Mouse (Mus musculus): ENCODE measurements around the gene Rsg1.

Rsg1 gene

DNA sequence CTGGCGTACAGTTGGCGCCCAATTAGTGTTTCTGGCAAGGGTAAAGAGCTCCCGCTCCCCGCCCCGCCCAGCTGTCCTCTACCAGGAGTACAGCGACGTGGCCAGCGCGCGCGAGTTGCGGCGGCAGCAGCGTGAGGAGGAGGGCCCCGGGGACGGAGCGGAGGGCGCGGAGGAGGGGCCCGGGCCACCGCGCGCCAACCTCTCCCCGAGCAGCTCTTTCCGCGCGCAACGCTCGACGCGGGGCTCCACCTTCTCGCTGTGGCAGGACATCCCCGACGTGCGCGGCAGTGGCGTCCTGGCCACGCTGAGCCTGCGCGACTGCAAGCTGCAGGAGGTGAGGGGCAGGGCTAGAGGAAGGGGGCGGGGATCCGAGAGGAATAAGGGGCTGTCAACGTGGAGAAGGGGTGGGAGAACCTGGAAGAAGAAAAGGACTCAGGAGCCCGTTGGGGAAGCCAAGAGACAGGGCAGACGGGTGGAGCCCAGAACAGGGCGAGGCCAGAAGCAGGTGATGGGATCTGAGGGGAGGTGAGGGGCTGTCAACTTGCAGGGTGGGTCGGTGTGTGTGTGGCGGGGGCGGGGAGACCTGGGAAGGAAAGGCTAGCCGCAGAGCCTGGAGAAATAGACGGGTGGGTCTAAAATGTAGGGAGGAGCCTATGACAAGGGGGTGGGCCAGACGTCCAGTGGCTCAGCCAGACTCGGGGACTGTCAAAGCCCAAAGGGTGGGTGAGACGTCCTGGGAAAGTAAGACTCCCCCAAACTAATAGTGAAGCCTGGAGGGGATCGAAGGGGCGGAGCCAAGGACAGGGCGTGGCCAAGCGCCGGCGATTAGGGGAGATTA lies 34.2 kb downstream of the Rsg1 start:
- DNase-seq (ENCODE audit: low spot score in 2 of 2), result no peak

DNA sequence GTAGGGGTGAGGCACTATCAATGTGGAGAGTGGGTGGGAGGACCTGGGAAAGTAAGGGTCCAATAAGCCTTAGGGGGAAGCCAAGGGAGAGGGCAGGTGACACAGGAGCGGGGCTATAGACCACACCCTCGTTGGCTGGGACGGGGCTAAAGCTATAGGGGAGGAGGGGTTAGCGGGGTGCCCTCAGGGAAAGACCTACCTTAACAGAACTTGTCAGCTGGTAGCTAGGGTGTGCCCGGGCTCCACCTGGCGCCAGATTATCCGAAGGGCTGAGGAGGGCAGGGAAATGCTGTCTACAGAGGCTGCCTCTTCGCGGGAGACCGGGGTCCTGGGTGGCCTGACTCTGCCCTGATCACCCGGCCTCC lies 34.8 kb downstream of the Rsg1 start:
- no peak for DNase-seq (ENCODE audit: low spot score in 2 of 2)

DNA sequence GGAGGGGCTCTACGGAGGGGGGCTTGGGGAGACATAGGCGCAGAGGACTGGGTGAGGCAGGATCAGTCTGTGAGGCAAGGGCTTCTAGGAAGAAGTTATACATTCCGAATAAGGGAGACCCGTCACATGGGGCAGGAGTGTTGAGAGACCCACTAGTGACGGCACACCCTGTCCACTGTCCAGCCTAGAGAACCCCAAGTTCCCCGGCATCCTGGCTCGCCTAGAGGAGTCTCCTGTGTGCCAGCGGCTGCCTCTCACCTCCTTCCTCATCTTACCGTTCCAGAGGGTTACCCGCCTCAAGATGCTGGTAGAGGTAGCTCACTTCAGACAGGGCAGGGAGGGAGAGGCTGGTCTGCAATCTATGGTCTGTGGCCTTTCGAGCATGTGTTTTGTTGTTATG lies 35.6 kb downstream of the Rsg1 start:
- DNase-seq (ENCODE audit: low spot score in 2 of 2), result no peak

- no peak for DNase-seq (ENCODE audit: low spot score in 2 of 2)
These were observed 37.3 kb downstream of the Rsg1 start for GRCm38 (mm10) chr4:141251071-141251470.

DNA sequence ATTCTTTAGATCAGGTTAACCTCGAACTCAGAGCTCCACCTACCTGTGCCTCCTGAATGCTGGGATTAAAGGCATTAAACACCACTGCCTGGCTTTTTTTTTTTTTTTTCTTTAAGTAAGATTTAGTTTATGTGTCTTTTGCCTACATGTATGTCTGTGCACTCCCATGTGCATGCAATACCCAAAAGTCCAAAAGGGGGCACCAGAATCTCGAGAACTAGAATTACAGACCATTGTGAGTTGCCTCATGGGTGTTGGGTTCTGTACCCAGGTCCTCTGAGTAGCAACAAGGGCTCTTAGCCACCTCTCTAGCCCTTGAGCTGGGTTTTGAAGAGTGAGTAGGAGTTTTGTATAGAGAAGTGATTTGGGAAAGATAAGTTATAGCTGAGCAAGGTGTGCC lies 38.9 kb downstream of the Rsg1 start:
- no peak for DNase-seq (ENCODE audit: low spot score in 2 of 2)

DNA sequence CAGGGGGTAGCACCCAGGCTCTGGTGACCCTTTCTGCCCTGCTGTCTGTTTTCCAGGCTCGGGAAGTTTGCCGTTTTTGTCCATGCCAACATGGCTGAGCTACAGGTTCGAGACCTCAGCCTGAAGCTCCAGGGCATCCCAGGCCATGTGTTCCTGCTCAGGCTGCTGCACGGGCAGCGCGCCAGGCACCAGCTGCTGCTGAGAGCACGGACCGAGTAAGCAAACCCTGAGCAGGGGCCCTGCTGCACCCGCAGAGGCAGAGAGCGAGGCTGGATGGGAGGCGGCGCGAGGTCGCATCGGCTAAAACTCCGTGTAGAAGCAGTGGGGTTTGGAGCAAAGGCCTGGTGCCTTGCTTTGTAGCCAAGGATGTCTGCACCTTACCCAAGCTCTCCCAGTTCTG lies 40.5 kb downstream of the Rsg1 start:
- no peak for DNase-seq (ENCODE audit: low spot score in 2 of 2)

GRCm38 (mm10) chr4:141257440-141257839 lies 43.7 kb downstream of the Rsg1 start:
- DNase-seq (ENCODE audit: low spot score in 2 of 2), result no peak

GRCm38 (mm10) chr4:141259413-141259812 lies 45.7 kb downstream of the Rsg1 start:
- no peak for DNase-seq (ENCODE audit: low spot score in 2 of 2)

- DNase-seq (ENCODE audit: low spot score in 2 of 2), result no peak
These were observed 46.4 kb downstream of the Rsg1 start for GRCm38 (mm10) chr4:141260007-141260723.

DNA sequence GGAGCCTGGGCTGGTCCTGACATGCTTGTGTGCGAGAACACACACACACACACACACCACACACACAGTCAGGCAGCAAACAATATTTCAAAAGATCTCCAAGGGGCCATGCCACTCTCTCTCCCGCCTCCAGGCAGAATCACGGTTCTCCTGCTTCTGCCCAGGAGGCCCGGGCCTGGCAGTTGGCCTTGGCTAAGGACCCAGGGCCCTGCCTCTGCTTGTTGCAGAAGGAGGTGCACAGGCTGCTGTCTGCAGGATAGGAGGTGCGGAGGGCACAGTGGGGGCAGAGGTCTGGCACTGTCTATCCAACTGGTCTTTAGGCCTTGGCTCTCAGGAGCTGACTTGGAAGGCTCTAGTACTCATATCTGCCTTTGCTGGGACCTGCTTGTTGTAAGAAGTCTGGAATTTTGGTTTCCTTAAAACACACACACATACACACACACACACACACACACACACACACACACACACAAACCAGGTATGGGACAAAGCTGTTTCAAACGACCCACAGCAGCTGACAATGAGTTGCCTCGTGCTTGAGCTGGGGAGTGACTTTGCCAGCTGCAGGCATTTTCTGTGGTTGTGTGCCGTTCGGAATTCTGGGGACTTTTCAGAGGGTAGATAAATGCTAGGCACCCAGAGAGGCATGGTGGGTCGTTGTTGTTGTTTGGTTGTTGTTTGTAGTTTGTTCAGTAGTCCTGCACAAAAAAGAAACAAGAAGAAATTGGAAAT lies 49.3 kb downstream of the Rsg1 start:
- DNase-seq (ENCODE audit: low spot score in 2 of 2), result no peak

- no peak for DNase-seq (ENCODE audit: low spot score in 2 of 2)
These were observed 52.4 kb downstream of the Rsg1 start for GRCm38 (mm10) chr4:141265979-141266637.

GRCm38 (mm10) chr4:141267250-141267649 lies 53.5 kb downstream of the Rsg1 start:
- DNase-seq (ENCODE audit: low spot score in 2 of 2), result no peak

- DNase-seq (ENCODE audit: low spot score in 2 of 2), result peak; percentile 54 to 57
These were observed 54.1 kb downstream of the Rsg1 start for GRCm38 (mm10) chr4:141267837-141268236.

DNA sequence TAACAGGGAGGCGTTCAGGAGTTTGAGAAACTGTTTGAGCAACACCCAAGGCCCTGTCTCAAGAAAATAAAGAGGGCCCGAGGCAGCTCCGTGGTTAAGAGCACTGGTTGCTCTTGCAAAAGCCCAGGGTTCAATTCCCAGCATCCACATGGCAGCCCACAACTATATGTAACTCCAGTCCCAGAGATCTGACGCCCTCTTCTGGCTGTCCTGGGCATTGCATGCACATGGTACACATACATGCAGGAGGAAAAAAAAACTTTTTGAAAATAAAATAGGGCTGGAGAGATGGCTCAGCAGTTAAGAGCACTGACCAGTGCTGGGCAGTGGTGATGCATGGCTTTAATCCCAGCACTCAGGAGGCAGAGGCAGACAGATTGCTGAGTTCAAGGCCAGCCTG lies 54.6 kb downstream of the Rsg1 start:
- no peak for DNase-seq (ENCODE audit: low spot score in 2 of 2)

DNA sequence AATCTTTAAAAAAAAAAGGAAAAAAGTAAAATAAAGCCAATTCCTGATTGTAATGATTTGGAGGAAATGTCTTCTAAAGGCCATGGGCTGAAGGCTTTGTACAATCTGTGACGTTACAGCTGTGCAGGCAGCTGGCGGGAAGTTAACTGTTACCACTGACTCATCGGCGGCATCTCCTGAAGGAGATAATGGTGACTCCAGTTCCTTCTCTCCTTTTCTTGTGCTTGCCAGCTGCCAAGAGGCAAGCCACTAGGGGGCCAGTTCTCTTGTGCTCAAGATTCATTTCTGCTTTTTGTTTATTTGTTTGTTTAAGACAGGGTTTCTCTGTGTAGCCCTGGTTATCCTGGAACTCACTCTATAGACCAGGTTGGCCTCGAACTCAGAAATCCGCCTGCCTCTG lies 55.3 kb downstream of the Rsg1 start:
- no peak for DNase-seq (ENCODE audit: low spot score in 2 of 2)

- no peak for DNase-seq (ENCODE audit: low spot score in 2 of 2)
These were observed 56.6 kb downstream of the Rsg1 start for GRCm38 (mm10) chr4:141270201-141270940.

DNA sequence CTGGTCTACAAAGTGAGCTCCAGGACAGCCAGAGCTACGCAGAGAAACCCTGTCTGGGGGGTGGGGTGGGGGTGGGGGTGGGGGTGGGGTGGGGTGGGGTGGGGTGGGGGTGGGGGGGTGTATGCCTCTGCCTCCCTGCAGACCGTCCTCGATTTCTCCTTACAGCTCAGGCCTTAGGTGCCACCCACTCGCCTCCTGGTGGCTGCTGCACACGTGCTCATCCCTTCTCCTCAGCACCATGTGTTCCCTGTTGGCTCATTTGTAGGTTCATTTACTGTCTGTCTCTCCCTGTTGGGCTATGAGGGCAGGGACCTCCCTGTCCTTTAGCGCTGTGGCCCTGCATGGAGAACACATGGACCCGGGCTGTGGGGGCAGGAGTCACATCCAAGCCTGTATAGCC lies 57.5 kb downstream of the Rsg1 start:
- DNase-seq (ENCODE audit: low spot score in 2 of 2), result no peak

- no peak for DNase-seq (ENCODE audit: low spot score in 2 of 2)
These were observed 58.0 kb downstream of the Rsg1 start for GRCm38 (mm10) chr4:141271721-141272120.

DNA sequence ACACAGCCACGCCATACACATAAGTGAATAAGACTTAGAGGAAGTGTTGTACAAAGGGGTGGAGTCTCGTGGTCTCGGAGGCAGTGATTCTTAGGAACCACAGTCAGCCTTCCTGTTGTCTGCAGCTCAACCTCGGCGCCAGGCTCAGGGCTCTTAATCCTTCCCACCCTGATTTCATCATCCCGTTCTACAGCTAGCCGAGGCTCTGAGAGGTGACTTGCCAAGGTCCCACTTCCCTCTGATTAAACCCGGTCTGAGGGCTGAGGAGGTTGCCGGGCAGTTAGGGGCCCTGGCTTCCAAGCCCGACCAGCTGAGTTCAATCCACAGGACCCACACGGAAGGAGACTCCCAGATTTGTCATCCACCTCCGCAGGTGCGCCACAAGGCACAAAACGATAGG lies 59.1 kb downstream of the Rsg1 start:
- no peak for DNase-seq (ENCODE audit: low spot score in 2 of 2)

DNA sequence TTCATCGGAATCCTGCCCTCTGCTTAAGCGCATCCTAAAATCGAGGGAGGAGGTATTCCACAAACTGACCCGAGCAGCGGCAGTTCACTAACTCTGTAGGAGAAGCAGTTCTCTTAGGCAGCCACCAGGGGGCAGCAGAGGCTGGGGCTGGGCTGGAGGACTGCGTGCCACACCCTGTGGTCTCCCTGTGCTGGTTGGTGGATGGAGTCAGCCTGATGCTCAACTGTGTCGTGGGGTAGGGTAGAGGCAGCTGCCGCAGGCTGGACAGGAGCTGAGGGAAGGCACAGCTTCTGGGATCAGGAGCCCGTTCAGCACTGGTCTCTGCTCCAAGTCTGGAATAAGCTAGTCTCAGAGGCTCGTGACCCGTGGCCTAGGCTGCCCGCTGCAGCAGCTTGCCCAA lies 59.5 kb downstream of the Rsg1 start:
- peak; percentile 38 to 67 for DNase-seq (ENCODE audit: low spot score in 2 of 2)

All from frontal cortex, postnatal 25 days (tissue).